Mouse (Mus musculus): ENCODE data around the gene Taf15. TPM values are rescaled to one million over a fixed set of nuclear protein-coding genes. Genes with fewer than 3 reads are reported as not detected.

Taf15 gene
- polyA plus RNA-seq, 1 experiment from 2014 or later = 5.4 TPM

- no peak for TF ChIP-seq CTCF (IDR thresholded peaks at IDR 0.05; ENCODE audit: low read depth)
- no peak for ATAC-seq
These were observed 33.3 kb upstream of the Taf15 start for GRCm38 (mm10) chr11:83439426-83440060.

GRCm38 (mm10) chr11:83440081-83441064 lies 32.5 kb upstream of the Taf15 start:
- Histone ChIP-seq H3K4me3 (ENCODE audit: low read depth, low read length) (peak overlapping the region; percentile 66), H3K27me3 (replicated peaks; ENCODE audit: control insufficient read depth, insufficient read depth, low read length) (peaks cover 19% of the 10 kb centered on the region), H3K4me2 (replicated peaks; ENCODE audit: low read depth) (peak overlapping the region; percentile 89), H3K36me3 (ENCODE audit: control insufficient read depth, insufficient read depth) (no peaks in the 10 kb centered on the region), H3K4me1 (replicated peaks; ENCODE audit: control insufficient read depth, insufficient read depth, low read length) (no peaks in the 10 kb centered on the region), H3K27ac (ENCODE audit: low read depth, low read length) (no peak overlapping the region), H3K9ac (ENCODE audit: low read depth, low read length) (peak overlapping the region; percentile 50), H3K9me3 (ENCODE audit: control insufficient read depth) (no peaks in the 10 kb centered on the region)
- WGBS = under 1% methylated on average over 65 of the region's 75 CpGs
- TF ChIP-seq CTCF (IDR thresholded peaks at IDR 0.05; ENCODE audit: low read depth) = peak; percentile 98
- peak; percentile 94 for ATAC-seq

More at GRCm38 (mm10) chr11:83439426-83440060, 33.3 kb upstream of the Taf15 start:
- peak overlapping the region; percentile 89 for H3K4me2 ChIP-seq (replicated peaks; ENCODE audit: low read depth)
- WGBS = 20% methylated on average over 11 of the region's 11 CpGs
- H3K27ac ChIP-seq (ENCODE audit: low read depth, low read length) = no peak overlapping the region
- no peaks in the 10 kb centered on the region for H3K9me3 ChIP-seq (ENCODE audit: control insufficient read depth)
- H3K4me1 ChIP-seq (replicated peaks; ENCODE audit: control insufficient read depth, insufficient read depth, low read length) = no peaks in the 10 kb centered on the region
- no peaks in the 10 kb centered on the region for H3K36me3 ChIP-seq (ENCODE audit: control insufficient read depth, insufficient read depth)
- peak overlapping the region; percentile 66 for H3K4me3 ChIP-seq (ENCODE audit: low read depth, low read length)
- H3K27me3 ChIP-seq (replicated peaks; ENCODE audit: control insufficient read depth, insufficient read depth, low read length) = peaks cover 11% of the 10 kb centered on the region
- H3K9ac ChIP-seq (ENCODE audit: low read depth, low read length) = 0 out of 2 replicates have a peak overlapping the region, but pooled peaks have one; percentile 50

DNA sequence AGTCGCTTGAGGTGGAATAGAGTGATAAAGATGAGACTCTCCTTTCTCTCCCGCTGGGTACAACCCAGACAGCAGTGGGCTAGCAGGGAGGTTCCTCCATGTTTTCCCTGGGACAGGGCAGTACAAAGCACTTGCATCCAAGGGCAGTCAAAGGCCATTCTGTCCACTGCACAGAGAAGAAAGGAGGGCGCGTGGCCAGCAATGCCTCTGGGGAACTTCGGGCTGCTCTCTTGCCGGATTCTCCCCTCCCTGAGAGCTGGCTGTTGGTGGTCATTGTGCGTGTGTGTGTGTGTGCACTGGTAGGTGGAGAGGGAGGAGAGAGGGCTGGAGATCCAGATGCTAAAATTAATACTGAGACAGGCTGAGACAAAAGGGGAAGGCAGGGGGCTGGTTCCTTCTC lies 31.7 kb upstream of the Taf15 start:
- no peaks in the 10 kb centered on the region for H3K9me3 ChIP-seq (ENCODE audit: control insufficient read depth)
- WGBS = 42% methylated on average over 7 of the region's 7 CpGs
- H3K9ac ChIP-seq (ENCODE audit: low read depth, low read length) = no peak overlapping the region
- no peaks in the 10 kb centered on the region for H3K36me3 ChIP-seq (ENCODE audit: control insufficient read depth, insufficient read depth)
- no peak for TF ChIP-seq CTCF (IDR thresholded peaks at IDR 0.05; ENCODE audit: low read depth)
- 0 out of 2 replicates have a peak overlapping the region, but pooled peaks have one; percentile 66 for H3K4me3 ChIP-seq (ENCODE audit: low read depth, low read length)
- peak overlapping the region; percentile 89 for H3K4me2 ChIP-seq (replicated peaks; ENCODE audit: low read depth)
- H3K27ac ChIP-seq (ENCODE audit: low read depth, low read length) = no peak overlapping the region
- no peaks in the 10 kb centered on the region for H3K4me1 ChIP-seq (replicated peaks; ENCODE audit: control insufficient read depth, insufficient read depth, low read length)
- peaks cover 19% of the 10 kb centered on the region for H3K27me3 ChIP-seq (replicated peaks; ENCODE audit: control insufficient read depth, insufficient read depth, low read length)
- ATAC-seq = no peak

- Histone ChIP-seq H3K9me3 (ENCODE audit: control insufficient read depth) (no peaks in the 10 kb centered on the region), H3K4me3 (ENCODE audit: low read depth, low read length) (peak overlapping the region; percentile 15; the same call in 1 of the 2 replicates), H3K4me1 (replicated peaks; ENCODE audit: control insufficient read depth, insufficient read depth, low read length) (no peaks in the 10 kb centered on the region), H3K36me3 (ENCODE audit: control insufficient read depth, insufficient read depth) (no peaks in the 10 kb centered on the region), H3K27ac (ENCODE audit: low read depth, low read length) (no peak overlapping the region), H3K27me3 (replicated peaks; ENCODE audit: control insufficient read depth, insufficient read depth, low read length) (peaks cover 19% of the 10 kb centered on the region), H3K4me2 (replicated peaks; ENCODE audit: low read depth) (peak overlapping the region; percentile 52), H3K9ac (ENCODE audit: low read depth, low read length) (no peak overlapping the region)
- peak; percentile 87 for TF ChIP-seq CTCF (IDR thresholded peaks at IDR 0.05; ENCODE audit: low read depth)
- 16% methylated on average over 28 of the region's 29 CpGs for WGBS
- ATAC-seq = no peak
These were observed 30.2 kb upstream of the Taf15 start for GRCm38 (mm10) chr11:83442596-83443267.

DNA sequence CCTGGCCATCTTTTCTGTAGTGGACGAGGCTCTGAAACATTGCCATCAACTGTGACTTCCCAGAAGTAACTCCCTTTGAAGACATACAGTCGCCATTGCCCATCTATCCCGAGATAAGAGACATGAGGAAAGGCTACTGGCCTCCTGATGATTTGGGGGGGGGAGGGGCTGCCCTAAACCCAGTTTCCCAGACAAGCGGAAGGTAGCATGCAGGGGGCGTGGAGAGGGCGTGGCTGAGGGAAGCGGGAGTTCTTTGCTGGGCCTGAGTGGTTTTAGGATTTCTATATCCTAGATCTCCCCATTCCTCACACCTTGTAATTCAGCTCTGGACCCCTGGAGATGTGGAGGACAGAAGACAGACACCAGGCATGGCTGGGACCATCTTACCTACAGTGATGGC lies 29.1 kb upstream of the Taf15 start:
- H3K36me3 ChIP-seq (ENCODE audit: control insufficient read depth, insufficient read depth) = no peaks in the 10 kb centered on the region
- TF ChIP-seq CTCF (IDR thresholded peaks at IDR 0.05; ENCODE audit: low read depth) = no peak
- H3K4me2 ChIP-seq (replicated peaks; ENCODE audit: low read depth) = no peak overlapping the region
- ATAC-seq = no peak
- peaks cover 19% of the 10 kb centered on the region for H3K27me3 ChIP-seq (replicated peaks; ENCODE audit: control insufficient read depth, insufficient read depth, low read length)
- H3K4me1 ChIP-seq (replicated peaks; ENCODE audit: control insufficient read depth, insufficient read depth, low read length) = no peaks in the 10 kb centered on the region
- no peaks in the 10 kb centered on the region for H3K9me3 ChIP-seq (ENCODE audit: control insufficient read depth)
- no peak overlapping the region for H3K4me3 ChIP-seq (ENCODE audit: low read depth, low read length)
- no peak overlapping the region for H3K27ac ChIP-seq (ENCODE audit: low read depth, low read length)
- 15% methylated on average over 7 of the region's 7 CpGs for WGBS
- no peak overlapping the region for H3K9ac ChIP-seq (ENCODE audit: low read depth, low read length)

DNA sequence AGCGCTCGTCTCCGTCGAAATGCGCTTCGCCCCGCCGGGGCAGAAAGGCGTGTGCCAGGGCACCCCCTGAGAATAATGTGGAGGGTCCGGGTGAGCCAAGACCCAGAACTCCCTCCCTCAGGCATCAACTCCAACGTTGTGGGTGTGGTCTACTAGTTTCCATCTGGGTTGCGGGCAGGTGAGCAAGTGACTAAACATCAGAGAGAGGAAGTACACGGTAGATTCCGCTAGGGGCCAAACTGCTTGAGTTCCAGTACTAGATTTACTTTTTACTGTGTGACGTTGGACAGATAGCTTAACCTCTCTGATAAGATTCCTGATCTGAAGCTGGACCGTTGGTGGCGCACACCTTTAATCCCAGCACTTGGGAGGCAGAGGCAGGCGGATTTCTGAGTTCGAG lies 27.9 kb upstream of the Taf15 start:
- H3K4me3 ChIP-seq (ENCODE audit: low read depth, low read length) = peak overlapping the region; percentile 21
- 24% methylated on average over 19 of the region's 19 CpGs for WGBS
- H3K27me3 ChIP-seq (replicated peaks; ENCODE audit: control insufficient read depth, insufficient read depth, low read length) = peaks cover 19% of the 10 kb centered on the region
- H3K9me3 ChIP-seq (ENCODE audit: control insufficient read depth) = no peaks in the 10 kb centered on the region
- H3K4me2 ChIP-seq (replicated peaks; ENCODE audit: low read depth) = peak overlapping the region; percentile 60
- no peaks in the 10 kb centered on the region for H3K36me3 ChIP-seq (ENCODE audit: control insufficient read depth, insufficient read depth)
- no peak for ATAC-seq
- no peaks in the 10 kb centered on the region for H3K4me1 ChIP-seq (replicated peaks; ENCODE audit: control insufficient read depth, insufficient read depth, low read length)
- peak; percentile 40 for TF ChIP-seq CTCF (IDR thresholded peaks at IDR 0.05; ENCODE audit: low read depth)
- no peak overlapping the region for H3K9ac ChIP-seq (ENCODE audit: low read depth, low read length)
- H3K27ac ChIP-seq (ENCODE audit: low read depth, low read length) = no peak overlapping the region

Data from intestine, postnatal 0 days (tissue).